Mouse (Mus musculus) adrenal gland, postnatal 4 days (tissue): ENCODE results near the gene B3gat3. TPM values are rescaled to one million over a fixed set of nuclear protein-coding genes. Genes with fewer than 3 reads are reported as not detected.

Source experiments
- DNase-seq, 2 experiments: peaks; one replicate each; pipeline ENCODE4 v3.0.0; 2021 to 2022; ENCODE audit warnings: low spot score in 2 of 2, mixed read lengths in 2 of 2
- microRNA-seq: library from miRNA; unstranded; fragments of <30 nt; microRNA quantifications from one replicate; pipeline ENCODE4 v1.2.0, GENCODE M21; 2021
- total RNA-seq, 2 experiments: library from RNA; stranded (reverse); gene quantifications; 2 replicates each; pipeline ENCODE4 v1.2.3; 2021

The B3gat3 gene
- total RNA-seq, 2 experiments from 2014 or later, result 56.2 to 56.8 TPM

DNA sequence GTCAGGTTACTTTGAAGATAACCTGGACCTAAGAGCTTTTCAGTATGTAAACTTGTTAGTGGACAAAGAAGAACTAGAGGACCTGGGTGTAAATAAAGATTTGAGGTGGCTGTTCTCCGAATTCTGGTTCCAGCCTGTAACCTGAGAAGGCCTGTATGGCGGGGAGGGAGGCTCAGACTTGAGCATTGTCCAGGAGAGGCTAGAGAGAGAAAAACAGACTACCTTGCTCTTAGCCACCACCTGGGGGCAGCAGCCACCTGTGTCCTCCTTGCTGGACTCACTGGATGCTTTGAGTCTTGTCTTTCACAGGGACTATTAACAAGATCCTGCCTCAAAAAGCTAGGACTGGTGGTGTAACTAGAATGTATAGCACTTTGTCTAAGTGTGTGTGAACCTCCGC, 56.4 kb downstream of the B3gat3 start:
- DNase-seq, result no peak

Small RNA genes lying within 50 kb of the gene (microRNA-seq; reads per million reads assigned to microRNA genes)
- gene Mir5136, result 0.79 reads per million

Other genes starting within 250 kb of the B3gat3 start
- 100 to 1,000 TPM; 161 to 174 TPM for gene Slc3a2, start 197.0 kb upstream of the B3gat3 start, total RNA-seq
- gene Wdr74, start 184.5 kb upstream of the B3gat3 start, total RNA-seq, result 10 to 100 TPM; 64.2 to 64.3 TPM
- 1 to 10 TPM; 2.3 to 2.5 TPM for gene 1700092M07Rik, start 179.7 kb upstream of the B3gat3 start, total RNA-seq
- gene Stx5a, start 179.0 kb upstream of the B3gat3 start, total RNA-seq, result 100 to 1,000 TPM; 118 to 125 TPM
- 100 to 1,000 TPM; 124 to 145 TPM for gene Nxf1, start 163.3 kb upstream of the B3gat3 start, total RNA-seq
- 100 to 1,000 TPM; 102 to 103 TPM for gene Tmem223, start 149.4 kb upstream of the B3gat3 start, total RNA-seq
- gene Tmem179b, start 145.9 kb upstream of the B3gat3 start, total RNA-seq, result 10 to 100 TPM; 65.4 to 68.6 TPM
- 10 to 100 TPM; 18.3 to 18.9 TPM for gene Taf6l, start 134.0 kb upstream of the B3gat3 start, total RNA-seq
- 100 to 1,000 TPM; 103 TPM for gene Polr2g, start 121.8 kb upstream of the B3gat3 start, total RNA-seq
- 1 to 10 TPM; 2.0 to 2.4 TPM for gene Zbtb3, start 117.8 kb upstream of the B3gat3 start, total RNA-seq
- 10 to 100 TPM; 32.1 to 34.3 TPM for gene Ttc9c, start 101.0 kb upstream of the B3gat3 start, total RNA-seq
- 10 to 100 TPM; 73.5 to 83.1 TPM for gene Hnrnpul2, start 100.4 kb upstream of the B3gat3 start, total RNA-seq
- not detected for gene AC129217.1, start 90.6 kb upstream of the B3gat3 start, total RNA-seq
- gene Bscl2, start 82.9 kb upstream of the B3gat3 start, total RNA-seq, result 100 to 1,000 TPM in 1 of 2 experiments, 10 to 100 TPM in 1; 91.5 to 102 TPM
- 10 to 100 TPM; 14.5 to 16.3 TPM for gene Gng3, start 81.2 kb upstream of the B3gat3 start, total RNA-seq
- gene Lrrn4cl, start 69.6 kb upstream of the B3gat3 start, total RNA-seq, result 1 to 10 TPM; 3.5 to 4.2 TPM
- 100 to 1,000 TPM; 217 to 224 TPM for gene Ubxn1, start 48.9 kb upstream of the B3gat3 start, total RNA-seq
- gene Uqcc3, start 39.5 kb upstream of the B3gat3 start, total RNA-seq, result 10 to 100 TPM; 56.6 to 59.1 TPM
- 10 to 100 TPM; 11.8 to 12.7 TPM for gene Lbhd1, start 36.6 kb upstream of the B3gat3 start, total RNA-seq
- not detected for gene Gm49403, start 36.4 kb upstream of the B3gat3 start, total RNA-seq
- gene 1810009A15Rik, start 31.5 kb upstream of the B3gat3 start, total RNA-seq, result 10 to 100 TPM; 36.7 to 37.7 TPM
- gene Gm49416, start 31.4 kb upstream of the B3gat3 start, total RNA-seq, result 1 to 10 TPM; 2.8 to 3.3 TPM
- gene Ints5, start 27.4 kb upstream of the B3gat3 start, total RNA-seq, result 10 to 100 TPM; 29.6 to 30.9 TPM
- gene Ganab, start 22.3 kb upstream of the B3gat3 start, total RNA-seq, result 100 to 1,000 TPM; 183 to 194 TPM
- 10 to 100 TPM; 13.3 to 15.3 TPM for gene Rom1, start 9.0 kb downstream of the B3gat3 start, total RNA-seq
- 10 to 100 TPM; 65.2 to 72.1 TPM for gene Eml3, start 9.2 kb downstream of the B3gat3 start, total RNA-seq
- 100 to 1,000 TPM; 141 to 144 TPM for gene Mta2, start 21.5 kb downstream of the B3gat3 start, total RNA-seq
- gene Tut1, start 33.5 kb downstream of the B3gat3 start, total RNA-seq, result 10 to 100 TPM; 23.2 to 26.9 TPM
- 100 to 1,000 TPM; 505 to 508 TPM for gene Eef1g, start 46.7 kb downstream of the B3gat3 start, total RNA-seq
- 100 to 1,000 TPM; 125 to 131 TPM for gene Ahnak, start 68.9 kb downstream of the B3gat3 start, total RNA-seq
- not detected for gene Scgb1a1, start 167.6 kb downstream of the B3gat3 start, total RNA-seq
- gene Asrgl1, start 215.3 kb downstream of the B3gat3 start, total RNA-seq, result 10 to 100 TPM; 23.7 to 25.1 TPM